Mouse (Mus musculus): ENCODE measurements at regions not wholly inside any gene's neighbourhood (a gene's known extent, or its start where the extent isn't known, plus 50 kb on each side); places are given as distances from the start of the nearest gene placed in this dataset.

DNA sequence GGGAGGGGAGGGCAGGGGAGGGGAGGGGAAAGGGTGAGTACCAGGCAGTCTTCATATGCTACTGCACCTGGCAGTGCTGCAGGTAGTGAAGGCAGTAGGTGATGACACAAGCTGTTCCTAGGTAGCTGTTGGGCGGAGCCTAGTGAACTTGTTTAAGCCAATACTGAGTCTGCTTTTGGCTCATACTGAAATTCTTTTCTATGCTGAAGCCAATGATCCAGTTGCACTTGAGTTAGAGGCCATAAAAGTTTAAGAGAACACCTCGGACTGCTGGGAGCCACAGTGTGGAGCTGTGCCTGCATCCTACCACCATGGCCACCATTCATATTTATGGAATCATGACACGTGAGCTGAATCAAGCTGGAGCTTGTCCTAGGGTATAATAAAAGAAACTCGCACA is 259.3 kb upstream of the Hs6st1 start:
- TF ChIP-seq POLR2A (IDR thresholded peaks at IDR 0.05; ENCODE audit: control insufficient read depth, extremely low read depth, insufficient read depth, low read length, poor library complexity) (no peak), CTCF (IDR thresholded peaks at IDR 0.05; ENCODE audit: borderline replicate concordance, control insufficient read depth, extremely low read depth, insufficient read depth, low read length, poor library complexity) (no peak)
